Mouse (Mus musculus) heart, adult 2 months (tissue): ENCODE results near the gene Galnt13. TPM values are rescaled to one million over a fixed set of nuclear protein-coding genes. Genes with fewer than 3 reads are reported as not detected.

Experiments used
- DNase-seq, 2 experiments: peaks; one replicate each; pipeline ENCODE4 v3.0.0; 2021
- H3K27ac ChIP-seq: fragments of 200-600 bp; 2 replicates; pipeline ENCODE4 v1.8.1; 2022
- H3K27me3 ChIP-seq: fragments of 200-500 bp; 2 replicates; pipeline ENCODE4 v1.6.1; 2012; ENCODE audit warnings: mild to moderate bottlenecking, low read length, inconsistent platforms, mixed read lengths; ENCODE audit not compliant: control insufficient read depth, insufficient read depth
- H3K36me3 ChIP-seq: fragments of 200-500 bp; 2 replicates; pipeline ENCODE4 v1.6.1; 2012; ENCODE audit warnings: low read length, inconsistent platforms; ENCODE audit not compliant: control insufficient read depth, insufficient read depth
- H3K4me1 ChIP-seq: fragments of 200-500 bp; 2 replicates; pipeline ENCODE4 v1.6.1; 2011; ENCODE audit warnings: low read length; ENCODE audit not compliant: control insufficient read depth, insufficient read depth
- H3K4me3 ChIP-seq: fragments of 200-600 bp; 2 replicates; pipeline ENCODE4 v1.8.1; 2022
- H3K79me2 ChIP-seq: fragments of 200-500 bp; replicated peaks from 2 replicates; pipeline ENCODE4 v1.6.1; 2012; ENCODE audit warnings: mild to moderate bottlenecking, inconsistent platforms, low read length, moderate library complexity, mixed read lengths; ENCODE audit not compliant: control insufficient read depth, insufficient read depth
- H3K9ac ChIP-seq: fragments of 200-500 bp; 2 replicates; pipeline ENCODE4 v1.6.1; 2012; ENCODE audit warnings: low read depth, mild to moderate bottlenecking, control low read depth, inconsistent platforms, low read length, mixed read lengths
- CTCF ChIP-seq: fragments of 200-600 bp; IDR thresholded peaks from 2 replicates; pipeline ENCODE4 v1.8.1; 2022; ENCODE audit warnings: antibody characterized with exemption, mild to moderate bottlenecking, moderate library complexity
- EP300 ChIP-seq: fragments of 200-500 bp; IDR thresholded peaks from 2 replicates; pipeline ENCODE4 v1.6.1; 2011; ENCODE audit warnings: low read depth, low read length, control low read depth; ENCODE audit not compliant: insufficient read depth
- POLR2A ChIP-seq: fragments of 200-500 bp; IDR thresholded peaks from 2 replicates; pipeline ENCODE4 v1.6.1; 2011; ENCODE audit warnings: mild to moderate bottlenecking, low read depth, low read length, control low read depth; ENCODE audit not compliant: insufficient read depth
- WGBS: fragments of 180-500 bp; shearing (Covaris S2); methylation state at CpG from one replicate; pipeline ENCODE4 v1.1.7; 2018; 5-methylcytosine and 5-hydroxymethylcytosine counted together
- intact Hi-C: fragments of 180-260 bp; cut with DNase I; formaldehyde crosslinking; loops from one replicate; pipeline ENCODE4 v1.15.1; 2025
- polyA plus RNA-seq: library from polyadenylated mRNA; depleted of rRNA; stranded (reverse); fragments of >200 nt; gene quantifications from 2 replicates; pipeline ENCODE4 v1.2.3, GENCODE M21; 2012
- total RNA-seq, 2 experiments: library from RNA; stranded (reverse); gene quantifications; 2 replicates each; pipeline ENCODE4 v1.2.3; 2021

Gene Galnt13
- total and polyA plus RNA-seq, 3 experiments: not detected

GRCm38 (mm10) chr2:54813670-54814256 is 377.6 kb downstream of the Galnt13 start:
- H3K27ac ChIP-seq: no peak overlapping the region
- no peaks in the 10 kb centered on the region for H3K27me3 ChIP-seq
- WGBS: 74% methylated on average over 2 of the region's 2 CpGs

DNA sequence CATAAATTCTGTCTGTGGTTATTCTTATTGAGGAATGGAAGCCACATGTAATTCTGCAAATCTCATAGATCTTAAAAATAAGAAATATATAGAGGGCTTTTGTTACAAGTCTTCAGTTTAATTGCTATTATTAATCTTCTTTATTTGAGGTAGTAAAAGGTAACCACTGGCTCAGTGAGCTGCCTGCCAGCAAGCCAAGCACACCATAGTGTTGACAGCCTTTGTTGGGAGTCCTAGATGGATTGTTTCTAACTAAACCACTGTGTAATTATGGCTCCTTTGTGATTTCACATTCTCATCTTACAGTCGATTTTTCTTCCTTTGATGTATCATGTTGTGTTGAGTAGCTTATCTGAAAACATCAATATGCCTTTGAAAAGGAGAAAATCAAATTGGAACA is 405.1 kb downstream of the Galnt13 start:
- intact Hi-C loops: no loop called here
- 23% methylated on average over 1 of the region's 1 CpGs for WGBS
- no peak for DNase-seq
- H3K4me3 ChIP-seq: no peak overlapping the region
- TF ChIP-seq EP300 (no peak), POLR2A (no peak), CTCF (no peak)
- H3K36me3 ChIP-seq: no peaks in the 10 kb centered on the region
- no peaks in the 10 kb centered on the region for H3K79me2 ChIP-seq
- no peak overlapping the region for H3K9ac ChIP-seq
- no peaks in the 10 kb centered on the region for H3K27me3 ChIP-seq
- no peak overlapping the region for H3K27ac ChIP-seq
- H3K4me1 ChIP-seq: no peaks in the 10 kb centered on the region

More at GRCm38 (mm10) chr2:54813670-54814256, 377.6 kb downstream of the Galnt13 start:
- intact Hi-C loops: no loop called here
- H3K4me1 ChIP-seq: no peaks in the 10 kb centered on the region
- TF ChIP-seq EP300 (no peak), POLR2A (no peak), CTCF (no peak)
- no peaks in the 10 kb centered on the region for H3K79me2 ChIP-seq
- no peaks in the 10 kb centered on the region for H3K36me3 ChIP-seq
- no peak overlapping the region for H3K4me3 ChIP-seq
- H3K9ac ChIP-seq: no peak overlapping the region
- DNase-seq: no peak

DNA sequence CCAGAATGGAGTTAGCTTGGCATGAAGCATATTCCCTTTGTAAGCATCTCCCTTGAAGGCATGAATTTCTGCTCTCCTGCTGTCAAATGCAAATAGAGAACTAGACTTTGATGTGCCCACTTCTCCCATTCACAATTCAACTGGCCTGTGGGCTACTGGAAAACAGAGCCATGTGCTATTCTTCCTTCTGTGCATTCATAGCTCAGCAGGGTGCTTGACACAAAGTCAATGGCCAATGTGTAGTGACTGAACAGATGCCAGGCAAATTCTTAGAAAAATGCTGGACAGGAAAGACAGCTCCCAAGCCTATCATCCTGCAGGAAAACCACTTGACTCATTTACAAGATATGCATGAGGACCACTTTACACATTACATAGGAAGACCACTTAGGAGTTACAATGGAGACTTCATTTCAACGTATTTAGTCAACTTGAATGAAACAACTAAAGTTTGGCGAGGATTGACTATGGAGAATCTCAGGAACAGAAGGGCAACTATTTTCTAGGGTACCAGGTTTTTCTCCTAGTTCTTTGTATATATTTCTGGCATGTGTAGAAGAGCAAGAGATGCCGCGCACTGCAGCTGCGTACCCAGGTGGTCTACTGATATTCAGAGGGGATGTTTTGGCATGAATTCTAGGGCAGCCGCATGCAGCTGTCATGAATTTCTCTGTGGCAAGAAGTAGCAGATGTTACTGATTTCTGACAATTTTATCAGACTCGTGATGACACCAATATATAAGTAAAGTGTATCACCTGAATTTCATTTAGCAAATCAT is 470.4 kb downstream of the Galnt13 start:
- Histone ChIP-seq H3K27me3 (no peaks in the 10 kb centered on the region), H3K27ac (no peak overlapping the region), H3K4me1 (no peaks in the 10 kb centered on the region), H3K4me3 (no peak overlapping the region), H3K79me2 (no peaks in the 10 kb centered on the region), H3K36me3 (no peaks in the 10 kb centered on the region), H3K9ac (no peak overlapping the region)
- 74% methylated on average over 7 of the region's 7 CpGs for WGBS
- TF ChIP-seq POLR2A (no peak), EP300 (no peak), CTCF (no peak)
- no peak for DNase-seq
- intact Hi-C loops: no loop called here

DNA sequence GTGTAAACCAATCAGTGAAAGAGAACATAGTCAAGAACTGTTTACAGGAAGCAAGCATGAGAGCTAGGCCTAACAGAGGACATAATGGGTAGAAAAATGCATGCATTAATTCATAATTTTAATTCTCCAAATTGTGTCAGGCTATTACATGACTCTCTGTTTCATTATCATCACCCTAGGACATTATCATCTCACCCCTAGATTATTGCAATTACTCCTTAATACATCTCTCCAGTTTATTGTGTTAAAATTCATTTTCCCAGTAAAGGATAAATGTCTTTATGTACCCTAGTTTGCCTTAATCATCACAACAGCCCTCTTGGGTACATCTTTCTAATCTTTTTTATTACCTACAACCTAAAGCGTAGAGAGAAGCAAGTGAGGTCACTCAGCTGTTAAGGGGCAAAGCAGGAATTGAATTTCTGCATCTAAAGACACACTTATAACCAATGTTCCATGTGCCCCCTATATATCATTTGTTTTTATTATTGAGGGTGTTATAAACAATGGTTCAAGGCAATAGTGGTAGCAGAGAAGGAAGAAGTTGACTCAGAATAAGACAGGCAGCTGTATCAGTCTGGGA is 479.1 kb downstream of the Galnt13 start:
- Histone ChIP-seq H3K79me2 (no peaks in the 10 kb centered on the region), H3K36me3 (no peaks in the 10 kb centered on the region), H3K9ac (no peak overlapping the region), H3K27me3 (no peaks in the 10 kb centered on the region), H3K4me1 (no peaks in the 10 kb centered on the region), H3K27ac (no peak overlapping the region), H3K4me3 (no peak overlapping the region)
- DNase-seq: no peak
- WGBS: 69% methylated on average over 1 of the region's 1 CpGs
- TF ChIP-seq EP300 (no peak), CTCF (no peak), POLR2A (no peak)
- intact Hi-C loops: no loop called here

- intact Hi-C loops: no loop called here
- TF ChIP-seq POLR2A: no peak
- TF ChIP-seq CTCF: no peak
- no peak for TF ChIP-seq EP300
- DNase-seq: no peak
- Histone ChIP-seq H3K79me2 (no peaks in the 10 kb centered on the region), H3K27me3 (no peaks in the 10 kb centered on the region), H3K36me3 (no peaks in the 10 kb centered on the region), H3K9ac (no peak overlapping the region), H3K4me3 (no peak overlapping the region), H3K4me1 (no peaks in the 10 kb centered on the region), H3K27ac (no peak overlapping the region)
- 84% methylated on average over 3 of the region's 3 CpGs for WGBS
Measured at GRCm38 (mm10) chr2:54936369-54936768, 500.3 kb downstream of the Galnt13 start.

- no peak overlapping the region for H3K4me3 ChIP-seq
- no peaks in the 10 kb centered on the region for H3K27me3 ChIP-seq
- H3K79me2 ChIP-seq: no peaks in the 10 kb centered on the region
- intact Hi-C loops: no loop called here
- no peak for DNase-seq
- H3K9ac ChIP-seq: no peak overlapping the region
- TF ChIP-seq CTCF (no peak), EP300 (no peak), POLR2A (no peak)
- no peaks in the 10 kb centered on the region for H3K36me3 ChIP-seq
- no peak overlapping the region for H3K27ac ChIP-seq
- no peaks in the 10 kb centered on the region for H3K4me1 ChIP-seq
Measured at GRCm38 (mm10) chr2:54937306-54937705, 501.2 kb downstream of the Galnt13 start.
